Mouse (Mus musculus) midbrain, embryonic 11.5 days (tissue): ENCODE results near the gene Gm45015. TPM values are rescaled to one million over a fixed set of nuclear protein-coding genes. Genes with fewer than 3 reads are reported as not detected.
"Not testable (repeated sequence)": the region's sequence is repeated elsewhere in the genome, so short reads cannot be mapped to it uniquely, and the experiment has no call there.

Source experiments
- ATAC-seq: fragments of 200-750 bp; cut with Nextera tagmentation; 2 replicates; pipeline ENCODE4 v1.8.0; 2017; ENCODE audit warnings: moderate TSS enrichment, moderate library complexity; ENCODE audit not compliant: low FRiP score
- DNase-seq: peaks from one replicate; pipeline ENCODE4 v3.0.0; 2015; ENCODE audit warnings: low spot score; ENCODE audit errors: missing footprints
- H3K27ac ChIP-seq: fragments of 300-500 bp; sonication (generic); 2 replicates; pipeline ENCODE4 v1.5.1; 2014; ENCODE audit warnings: low read depth, low read length
- H3K27me3 ChIP-seq: fragments of 300-500 bp; sonication (generic); 2 replicates; pipeline ENCODE4 v1.6.1; 2014; ENCODE audit warnings: mild to moderate bottlenecking, low read length, moderate library complexity, mixed read lengths; ENCODE audit not compliant: control insufficient read depth, insufficient read depth
- H3K36me3 ChIP-seq: fragments of 300-500 bp; sonication (generic); 2 replicates; pipeline ENCODE4 v1.6.1; 2014; ENCODE audit warnings: mild to moderate bottlenecking, low read length, moderate library complexity, mixed read lengths; ENCODE audit not compliant: control insufficient read depth, insufficient read depth
- H3K4me1 ChIP-seq: fragments of 300-500 bp; sonication (generic); 2 replicates; pipeline ENCODE4 v1.6.1; 2014; ENCODE audit warnings: low read length; ENCODE audit not compliant: control insufficient read depth, insufficient read depth
- H3K4me2 ChIP-seq: fragments of 300-500 bp; sonication (generic); 2 replicates; pipeline ENCODE4 v1.6.1; 2014; ENCODE audit warnings: mild to moderate bottlenecking, moderate library complexity
- H3K4me3 ChIP-seq: fragments of 300-500 bp; sonication (generic); 2 replicates; pipeline ENCODE4 v1.5.1; 2014; ENCODE audit warnings: low read depth, low read length
- H3K9ac ChIP-seq: fragments of 300-500 bp; sonication (generic); 2 replicates; pipeline ENCODE4 v1.6.1; 2014; ENCODE audit warnings: low read length
- H3K9me3 ChIP-seq: fragments of 300-500 bp; sonication (generic); 2 replicates; pipeline ENCODE4 v1.6.1; 2016; ENCODE audit warnings: low read length; ENCODE audit not compliant: control insufficient read depth
- WGBS: fragments of 180-500 bp; shearing (Covaris S2); extraction: QIAGEN DNeasy Blood & Tissue Kit; methylation state at CpG from one replicate; pipeline ENCODE4 v1.1.7; 2014; 5-methylcytosine and 5-hydroxymethylcytosine counted together
- polyA plus RNA-seq: library from polyadenylated mRNA; unstranded; fragments of >200 nt; fragmentation: Nextera tagmentation; extraction: Ambion mirVana; gene quantifications from 2 replicates; pipeline ENCODE4 v1.2.1, GENCODE M21; 2014

Gene Gm45015
- polyA plus RNA-seq, 1 experiment from 2014 or later = not detected

GRCm38 (mm10) chrX:73342483-73342895 lies 5.8 kb upstream of the Gm45015 start, which contains the start of gene Zfp275:
Gene Zfp275, plus strand, starts transcription at chrX:73342621.
- Histone ChIP-seq H3K27ac (no peak within 1 kb of the TSS), H3K36me3 (no peaks in the 10 kb centered on the region), H3K9me3 (no peaks in the 10 kb centered on the region), H3K9ac (peak within 1 kb of the TSS; percentile 75), H3K27me3 (peaks cover 2% of the 10 kb centered on the region; the same call in 1 of the 2 replicates), H3K4me2 (peak within 1 kb of the TSS; percentile 55), H3K4me1 (no peaks in the 10 kb centered on the region), H3K4me3 (peak within 1 kb of the TSS; percentile 54)
- DNase-seq = peak; percentile 91
- 21% methylated on average over 37 of the region's 37 CpGs for WGBS
- peak; percentile 94 for ATAC-seq

- H3K9me3 ChIP-seq = no peaks in the 10 kb centered on the region
- H3K27ac ChIP-seq = no peak overlapping the region
- H3K4me2 ChIP-seq = peak overlapping the region; percentile 55; the same call in 1 of the 2 replicates
- ATAC-seq (peak; percentile 15; the same call in 1 of the 2 replicates), DNase-seq (peak; percentile 84)
- no peaks in the 10 kb centered on the region for H3K4me1 ChIP-seq
- 38% methylated on average over 3 of the region's 3 CpGs for WGBS
- peaks cover 2% of the 10 kb centered on the region; the same call in 1 of the 2 replicates for H3K27me3 ChIP-seq
- no peaks in the 10 kb centered on the region for H3K36me3 ChIP-seq
- H3K4me3 ChIP-seq = peak overlapping the region; percentile 54
- no peak overlapping the region for H3K9ac ChIP-seq
Observed at GRCm38 (mm10) chrX:73342068-73342467, 5.4 kb upstream of the Gm45015 start.

GRCm38 (mm10) chrX:73341473-73341872 lies 4.8 kb upstream of the Gm45015 start:
- H3K27me3 ChIP-seq = peaks cover 2% of the 10 kb centered on the region; the same call in 1 of the 2 replicates
- no peaks in the 10 kb centered on the region for H3K36me3 ChIP-seq
- H3K4me3 ChIP-seq = no peak overlapping the region
- no peaks in the 10 kb centered on the region for H3K4me1 ChIP-seq
- ATAC-seq (no peak), DNase-seq (no peak)
- H3K4me2 ChIP-seq = no peak overlapping the region
- no peak overlapping the region for H3K9ac ChIP-seq
- no peak overlapping the region for H3K27ac ChIP-seq
- no peaks in the 10 kb centered on the region for H3K9me3 ChIP-seq
- WGBS = 79% methylated on average over 1 of the region's 1 CpGs

- H3K9me3 ChIP-seq = no peaks in the 10 kb centered on the region
- no peaks in the 10 kb centered on the region for H3K27me3 ChIP-seq
- H3K4me2 ChIP-seq = no peak overlapping the region
- H3K9ac ChIP-seq = no peak overlapping the region
- no peak overlapping the region for H3K27ac ChIP-seq
- no peaks in the 10 kb centered on the region for H3K4me1 ChIP-seq
- DNase-seq (no peak), ATAC-seq (no peak)
- H3K36me3 ChIP-seq = no peaks in the 10 kb centered on the region
- no peak overlapping the region for H3K4me3 ChIP-seq
Observed at GRCm38 (mm10) chrX:73333548-73333947, 3.1 kb downstream of the Gm45015 start.

- Histone ChIP-seq H3K9me3 (no peaks in the 10 kb centered on the region), H3K9ac (no peak overlapping the region), H3K4me1 (no peaks in the 10 kb centered on the region), H3K27me3 (no peaks in the 10 kb centered on the region), H3K27ac (no peak overlapping the region), H3K4me3 (no peak overlapping the region), H3K36me3 (no peaks in the 10 kb centered on the region), H3K4me2 (no peak overlapping the region)
- DNase-seq (no peak), ATAC-seq (no peak)
- WGBS = 65% methylated on average over 2 of the region's 2 CpGs
Observed at GRCm38 (mm10) chrX:73327215-73327614, 9.4 kb downstream of the Gm45015 start.

GRCm38 (mm10) chrX:73321029-73321428 lies 15.6 kb downstream of the Gm45015 start:
- Histone ChIP-seq H3K4me1 (no peaks in the 10 kb centered on the region), H3K27ac (no peak overlapping the region), H3K9ac (no peak overlapping the region), H3K27me3 (no peaks in the 10 kb centered on the region), H3K9me3 (no peaks in the 10 kb centered on the region), H3K4me3 (no peak overlapping the region), H3K4me2 (no peak overlapping the region), H3K36me3 (no peaks in the 10 kb centered on the region)
- no peak for ATAC-seq
- WGBS = 86% methylated on average over 3 of the region's 3 CpGs
- no peak for DNase-seq

GRCm38 (mm10) chrX:73312522-73312921 lies 24.1 kb downstream of the Gm45015 start:
- WGBS = 47% methylated on average over 3 of the region's 3 CpGs
- Histone ChIP-seq H3K36me3 (no peaks in the 10 kb centered on the region), H3K27me3 (no peaks in the 10 kb centered on the region), H3K4me1 (no peaks in the 10 kb centered on the region), H3K9ac (no peak overlapping the region), H3K4me3 (no peak overlapping the region), H3K9me3 (no peaks in the 10 kb centered on the region), H3K27ac (no peak overlapping the region), H3K4me2 (no peak overlapping the region)
- ATAC-seq = no peak
- DNase-seq = no peak

- not testable (repeated sequence) for H3K4me1 ChIP-seq, H3K4me2 ChIP-seq, H3K36me3 ChIP-seq, H3K9me3 ChIP-seq, DNase-seq, H3K27me3 ChIP-seq, H3K9ac ChIP-seq, ATAC-seq, H3K4me3 ChIP-seq, H3K27ac ChIP-seq
- WGBS = 79% methylated on average over 7 of the region's 10 CpGs
Observed at GRCm38 (mm10) chrX:73295745-73296144, 40.9 kb downstream of the Gm45015 start.

- not testable (repeated sequence) for H3K4me1 ChIP-seq, H3K27ac ChIP-seq, H3K36me3 ChIP-seq, ATAC-seq, H3K4me3 ChIP-seq, DNase-seq, H3K9ac ChIP-seq, H3K9me3 ChIP-seq, H3K27me3 ChIP-seq, H3K4me2 ChIP-seq
- WGBS = 91% methylated on average over 11 of the region's 17 CpGs
Observed at GRCm38 (mm10) chrX:73292876-73293275, 43.8 kb downstream of the Gm45015 start, which contains the start of the genes Xlr5a and Xlr5c. Gene Xlr5a, minus strand, starts transcription at chrX:73292976. Gene Xlr5c, minus strand, starts transcription at chrX:73292976.
